Mouse (Mus musculus): ENCODE results near the gene Rab7b.

Gene Rab7b

GRCm38 (mm10) chr1:131696325-131696724 lies 7.8 kb downstream of the Rab7b start:
- DNase-seq: no peak

- no peak for DNase-seq
Measured at GRCm38 (mm10) chr1:131698770-131699169, 10.3 kb downstream of the Rab7b start.

DNA sequence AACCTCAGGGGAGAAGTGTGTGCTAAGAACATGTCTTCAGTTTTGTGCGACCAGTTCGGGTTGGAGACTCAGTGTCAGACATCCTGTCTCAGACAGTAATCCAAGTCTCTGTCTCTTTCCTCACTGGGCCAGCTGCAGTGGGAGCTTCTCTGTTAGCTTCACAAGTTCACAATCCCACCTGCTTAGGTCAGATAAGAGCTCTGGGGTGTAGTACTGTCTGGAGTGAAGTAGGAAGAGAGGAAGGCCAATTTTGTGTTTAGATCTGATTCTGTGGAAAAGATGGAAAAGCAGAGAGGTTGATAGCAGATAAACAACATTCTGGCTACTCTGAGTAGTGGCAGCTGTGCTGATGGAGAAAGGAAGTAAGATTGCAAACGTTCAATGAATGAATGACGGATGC lies 11.1 kb downstream of the Rab7b start:
- DNase-seq: no peak

GRCm38 (mm10) chr1:131700447-131700846 lies 12.0 kb downstream of the Rab7b start:
- DNase-seq: peak in 1 of 2 experiments; percentile 21

GRCm38 (mm10) chr1:131701391-131701790 lies 12.9 kb downstream of the Rab7b start:
- peak in 1 of 2 experiments; percentile 30 for DNase-seq

DNA sequence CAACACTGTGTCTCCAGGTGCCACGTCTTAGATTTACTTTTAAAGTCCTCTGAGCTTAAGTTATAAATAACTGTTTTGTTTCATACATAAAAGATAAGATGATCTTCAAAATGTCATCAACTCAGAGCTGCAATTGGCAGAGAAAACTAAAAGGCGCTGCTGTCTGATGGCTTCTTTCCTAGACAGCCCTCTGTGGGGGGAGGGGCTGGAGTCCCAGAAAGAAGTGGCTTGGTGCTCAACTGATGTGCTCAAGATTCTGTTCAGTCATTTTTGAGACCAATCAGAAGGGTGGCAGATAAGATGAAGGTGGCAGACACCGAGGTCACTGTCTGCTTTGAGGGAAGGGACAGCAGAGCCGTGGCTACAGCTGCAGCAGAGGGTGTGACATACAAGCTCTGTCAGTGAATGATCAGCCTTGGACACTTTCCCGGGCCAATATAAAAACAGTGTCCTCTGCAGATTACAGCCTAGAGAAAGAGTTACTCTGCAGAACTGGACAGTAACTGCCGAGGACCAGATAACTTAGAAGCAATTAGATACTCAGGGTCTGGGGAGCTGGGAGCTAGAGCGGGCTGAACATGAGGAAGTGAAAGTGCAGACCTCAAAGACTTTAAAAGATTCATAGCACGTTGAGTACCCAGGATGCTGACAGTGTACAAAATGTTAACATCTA lies 13.7 kb downstream of the Rab7b start:
- DNase-seq: peak; percentile 58 to 59

GRCm38 (mm10) chr1:131703482-131703881 lies 15.0 kb downstream of the Rab7b start:
- DNase-seq: no peak

DNA sequence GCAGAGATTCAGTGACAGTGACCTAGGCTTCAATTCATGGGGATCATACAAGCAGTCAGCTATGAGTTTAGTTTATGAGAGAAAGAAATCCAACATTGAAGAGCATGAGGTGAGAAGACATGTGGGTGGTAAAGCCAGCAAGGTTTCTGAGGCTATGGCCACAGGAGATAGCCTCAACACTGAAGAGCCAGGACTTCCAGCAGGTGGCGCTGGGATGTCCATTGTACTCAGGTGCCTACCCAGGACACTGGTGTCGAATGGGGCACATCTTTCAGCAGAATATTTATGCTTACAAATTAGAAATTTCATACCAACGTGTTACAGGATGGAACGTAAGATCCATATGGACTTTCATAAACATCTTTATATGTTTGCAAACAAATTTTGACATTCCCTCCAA lies 19.8 kb downstream of the Rab7b start:
- DNase-seq: peak; percentile 67 to 71

- no peak for DNase-seq
Measured at GRCm38 (mm10) chr1:131711518-131711917, 23.0 kb downstream of the Rab7b start.

- DNase-seq: peak; percentile 79 to 84
Measured at GRCm38 (mm10) chr1:131712386-131712785, 23.9 kb downstream of the Rab7b start.

- DNase-seq: no peak
Measured at GRCm38 (mm10) chr1:131714388-131715337, 26.2 kb downstream of the Rab7b start.

DNA sequence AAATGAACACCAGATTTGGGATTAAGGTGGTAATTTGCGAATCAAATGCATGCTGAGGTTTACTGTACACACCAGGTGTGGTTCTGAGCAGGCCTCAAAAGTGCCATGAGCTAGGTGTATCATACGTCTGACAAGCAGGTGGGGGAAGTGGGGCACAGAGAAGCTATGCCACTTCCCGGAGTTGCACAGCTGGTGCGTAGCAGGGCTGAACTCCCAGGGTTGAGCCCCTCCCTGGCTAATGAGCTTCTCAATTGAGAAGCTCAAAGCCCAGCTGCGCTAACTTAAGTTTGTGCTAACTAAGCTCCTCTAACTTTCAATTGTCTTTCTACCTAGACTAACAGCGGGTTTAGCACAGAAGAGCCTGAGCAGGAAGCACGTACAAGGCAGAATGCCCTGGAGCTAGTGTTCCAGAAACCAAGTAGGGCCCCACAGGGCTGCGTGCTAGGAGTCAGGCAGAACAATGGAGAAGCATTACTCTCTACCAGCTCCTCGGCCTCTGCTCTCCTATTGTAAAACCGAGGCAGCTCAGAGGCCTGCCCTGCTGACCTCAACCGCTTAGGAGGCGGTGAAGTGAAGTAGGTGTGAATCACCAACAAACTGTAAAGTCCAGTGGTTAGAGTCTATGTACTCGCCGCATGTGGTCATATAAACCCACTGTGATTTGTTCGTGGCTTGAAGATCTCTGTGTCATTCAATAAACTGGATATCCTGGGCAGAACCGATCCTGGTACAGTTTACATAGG lies 30.6 kb downstream of the Rab7b start:
- no peak for DNase-seq

GRCm38 (mm10) chr1:131721989-131722388 lies 33.5 kb downstream of the Rab7b start:
- no peak for DNase-seq

- no peak for DNase-seq
Measured at GRCm38 (mm10) chr1:131723549-131723948, 35.1 kb downstream of the Rab7b start.

GRCm38 (mm10) chr1:131726586-131726985 lies 38.1 kb downstream of the Rab7b start:
- DNase-seq: no peak

GRCm38 (mm10) chr1:131730639-131731437 lies 42.3 kb downstream of the Rab7b start:
- DNase-seq: no peak

DNA sequence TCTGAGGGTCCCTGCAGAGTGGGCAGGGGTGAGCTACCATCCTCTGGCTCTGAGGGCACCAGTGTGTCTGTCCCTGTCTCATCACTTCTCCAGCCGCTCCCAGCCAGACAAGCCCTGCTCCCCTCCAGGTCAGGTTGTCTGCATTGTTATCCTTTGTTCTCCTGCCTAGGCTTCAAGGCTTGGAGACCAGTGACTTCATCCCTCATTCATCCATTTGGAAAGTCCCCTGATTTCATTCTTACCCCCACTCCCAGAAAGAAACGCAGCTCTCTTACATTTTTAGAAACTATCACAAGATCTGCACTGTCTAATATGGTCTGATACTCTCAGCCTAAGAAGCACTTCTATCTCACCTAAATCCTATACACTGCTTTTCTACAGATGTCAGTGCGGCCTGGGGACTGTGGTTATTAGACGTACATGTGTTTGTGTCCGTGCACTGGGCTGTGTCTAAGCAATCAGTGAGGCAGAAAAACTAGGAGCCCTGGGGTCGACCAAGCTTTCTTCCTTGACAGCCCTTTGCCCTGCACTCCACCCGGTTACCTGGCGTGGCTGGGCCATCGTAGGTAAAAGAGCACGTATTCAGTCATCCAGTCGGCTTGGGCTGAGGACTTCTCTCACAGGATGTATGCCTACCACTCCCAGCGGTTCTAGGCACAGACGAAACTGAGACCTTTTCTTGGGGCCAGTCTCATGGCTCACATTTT lies 45.1 kb downstream of the Rab7b start:
- no peak for DNase-seq

DNA sequence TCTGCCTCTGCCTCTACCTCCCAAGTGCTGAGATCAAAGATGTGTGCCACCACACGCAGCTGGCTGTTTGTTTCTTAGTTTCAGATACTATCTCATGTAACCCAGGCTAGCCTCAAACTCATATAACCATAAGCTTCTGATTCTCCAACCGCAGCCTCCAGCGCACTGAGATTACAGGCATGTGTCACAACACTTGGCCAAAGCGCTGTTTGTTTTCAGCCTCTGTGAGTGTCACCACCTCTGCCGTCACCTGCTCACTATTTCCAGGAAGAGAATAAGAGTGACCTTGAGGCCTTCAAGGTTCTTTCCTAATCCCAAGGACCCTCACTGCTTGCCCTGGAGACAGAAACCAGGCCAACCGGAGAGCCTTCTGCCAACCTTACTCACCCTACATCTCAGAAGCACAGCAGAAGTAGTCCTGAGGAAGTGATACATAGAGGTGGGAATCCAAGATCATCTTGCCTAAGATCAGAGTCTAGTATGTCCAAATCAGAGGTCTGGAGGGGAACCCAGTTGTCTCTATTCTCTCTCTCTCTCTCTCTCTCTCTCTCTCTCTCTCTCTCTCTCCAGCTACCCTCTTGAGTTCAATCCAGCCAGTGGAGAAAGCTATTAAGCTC lies 46.3 kb downstream of the Rab7b start:
- DNase-seq: no peak

DNA sequence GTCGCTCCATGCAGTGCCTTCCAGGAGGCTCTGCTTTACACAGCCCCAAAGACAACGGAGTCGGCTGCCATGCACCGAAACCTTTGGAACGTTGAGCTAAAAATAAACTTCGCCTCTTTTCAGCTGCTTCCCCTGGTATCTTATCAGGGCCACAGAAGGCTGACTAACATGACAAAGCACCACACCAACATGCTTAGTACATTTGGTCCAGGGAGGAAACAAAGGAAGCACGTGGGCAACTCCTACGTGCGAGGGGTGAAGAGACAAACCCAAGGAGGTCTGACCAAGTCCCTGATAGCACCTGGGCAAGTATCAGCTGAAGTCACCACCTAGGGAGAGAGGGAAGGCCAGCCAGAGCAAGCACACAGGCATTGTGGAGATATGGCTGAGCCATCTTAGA lies 48.0 kb downstream of the Rab7b start:
- no peak for DNase-seq

- DNase-seq: no peak
Measured at GRCm38 (mm10) chr1:131737269-131737668, 48.8 kb downstream of the Rab7b start.

DNA sequence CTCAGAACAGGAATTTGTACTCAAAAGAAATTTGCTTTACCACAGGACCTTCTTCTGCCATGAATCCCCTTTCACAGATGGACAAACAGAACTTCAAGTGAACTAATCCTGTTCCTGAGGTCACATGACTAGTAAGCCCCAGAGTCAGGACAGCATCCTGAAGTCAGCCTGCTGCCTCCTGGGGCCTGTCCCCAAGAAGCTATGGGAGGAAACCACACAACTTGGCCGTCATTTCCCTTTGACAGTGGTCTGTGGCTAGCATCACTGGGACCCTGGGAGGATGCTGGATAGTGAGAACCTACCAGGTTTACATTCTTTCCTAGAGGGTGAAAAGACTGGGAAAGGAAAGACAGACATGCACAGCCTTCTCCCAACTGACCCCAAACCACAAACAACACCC lies 50.3 kb downstream of the Rab7b start:
- no peak for DNase-seq

All from B cell, adult 2 months (primary cell).